Comparison of ENCODE assay signal across 9 mouse cellular contexts in genomic region chr5:25082542-25082941, GRCm38 (mm10). TPM values are rescaled to one million over a fixed set of nuclear protein-coding genes. Genes with fewer than 3 reads are reported as not detected.
DNase-seq lines count a peak whose midpoint lies in the region; ATAC-seq and TF ChIP-seq lines count a peak whose summit lies in the region.
"Had no signal": no experiment of that assay in that cellular context is flagged by ENCODE, and none has a peak within 500 bp of the region (broad histone marks: within the 10 kb centered on the region; RNA-seq: fewer than 3 reads in every experiment).

No protein-coding gene starts in this region.

- no peak overlapping the region for H3K4me2 ChIP-seq in heart, embryonic 16.5 days (ENCODE audit: low read depth, low read length)
- H3K4me2 ChIP-seq in hindbrain, postnatal 0 days (ENCODE audit: low read depth, low read length) = no peak overlapping the region
- H3K4me2 ChIP-seq: liver, embryonic 13.5 days had no signal

- intact Hi-C loops in heart, postnatal 25 days (cut with DNase I) = loop anchor here (2.0 kb wide), 1 partner anchor 72 kb away; no protein-coding TSS in a partner anchor

- no peak overlapping the region for H3ac ChIP-seq in C2C12 (ENCODE audit: control insufficient read depth, insufficient read length, low read depth)

- no peaks in the 10 kb centered on the region for H3K79me2 ChIP-seq in C2C12 (ENCODE audit: control insufficient read depth, insufficient read depth)

- DNase-seq in heart, postnatal 25 days (ENCODE audit: low spot score) = no peak
- peak; percentile 68 for DNase-seq in adrenal gland, postnatal 14 days
- peak; percentile 72 for DNase-seq in hindbrain, postnatal 0 days (ENCODE audit: low spot score)
- DNase-seq in spleen, postnatal 36 days (ENCODE audit: low spot score in 2 of 2) = no peak
- DNase-seq: liver, embryonic 13.5 days had no signal

- WGBS in heart, embryonic 16.5 days = 41% methylated on average over 2 of the region's 2 CpGs
- 51% methylated on average over 2 of the region's 2 CpGs for WGBS in hindbrain, postnatal 0 days

- H3K4me3 ChIP-seq in heart, embryonic 16.5 days (ENCODE audit: low read length) = no peak overlapping the region
- no peak overlapping the region for H3K4me3 ChIP-seq in C2C12 (ENCODE audit: insufficient read depth, poor library complexity, severe bottlenecking)
- H3K4me3 ChIP-seq in hindbrain, postnatal 0 days (ENCODE audit: low read length) = no peak overlapping the region
- H3K4me3 ChIP-seq: liver, embryonic 13.5 days had no signal

- H3K36me3 ChIP-seq in heart, embryonic 16.5 days (ENCODE audit: control insufficient read depth, insufficient read depth) = no peaks in the 10 kb centered on the region
- no peaks in the 10 kb centered on the region for H3K36me3 ChIP-seq in C2C12 (ENCODE audit: control insufficient read depth, insufficient read depth)
- no peaks in the 10 kb centered on the region for H3K36me3 ChIP-seq in hindbrain, postnatal 0 days (ENCODE audit: insufficient read depth, low read length)
- H3K36me3 ChIP-seq: liver, embryonic 13.5 days had no signal

- peaks cover 19% of the 10 kb centered on the region for H3K4me1 ChIP-seq in heart, embryonic 16.5 days (ENCODE audit: control insufficient read depth, insufficient read depth, low read length)
- H3K4me1 ChIP-seq in hindbrain, postnatal 0 days (ENCODE audit: insufficient read depth, low read length) = peaks cover 11% of the 10 kb centered on the region
- H3K4me1 ChIP-seq: liver, embryonic 13.5 days had no signal

- no peak overlapping the region for H3K9ac ChIP-seq in heart, embryonic 16.5 days (ENCODE audit: low read length)
- H3K9ac ChIP-seq in hindbrain, postnatal 0 days (replicated peaks; ENCODE audit: low read length) = no peak overlapping the region
- H3K9ac ChIP-seq: liver, embryonic 13.5 days had no signal

- H3K79me3 ChIP-seq in C2C12 (ENCODE audit: low read depth) = no peaks in the 10 kb centered on the region

- ATAC-seq in heart, embryonic 16.5 days (replicated peaks; ENCODE audit: extremely low read depth, insufficient read depth, low FRiP score) = peak; percentile 69
- ATAC-seq in hindbrain, postnatal 0 days = no peak; the same call in 1 of the 2 replicates
- peak; percentile 41 for ATAC-seq in megakaryocyte, adult 5-6 weeks (ENCODE audit: poor library complexity, severe bottlenecking)
- ATAC-seq in erythroblast, adult 5-6 weeks (replicated peaks; ENCODE audit: low FRiP score, poor library complexity, severe bottlenecking) = no peak

- no peaks in the 10 kb centered on the region for H3K9me3 ChIP-seq in heart, embryonic 16.5 days (replicated peaks; ENCODE audit: control insufficient read depth, low read length)
- H3K9me3 ChIP-seq in hindbrain, postnatal 0 days (ENCODE audit: low read length) = no peaks in the 10 kb centered on the region
- H3K9me3 ChIP-seq: liver, embryonic 13.5 days had no signal

- no peak overlapping the region for H3K27ac ChIP-seq in heart, embryonic 16.5 days (ENCODE audit: low read length)
- H3K27ac ChIP-seq in hindbrain, postnatal 0 days = no peak overlapping the region
- H3K27ac ChIP-seq: liver, embryonic 13.5 days had no signal

- TF ChIP-seq CTCF in C2C12 (IDR thresholded peaks at IDR 0.05; ENCODE audit: control insufficient read depth, insufficient read depth, insufficient read length) = peak; percentile 20
- peak; percentile 77 for TF ChIP-seq CTCF in hindbrain, postnatal 0 days (IDR thresholded peaks at IDR 0.05; ENCODE audit: low read depth)

- no peaks in the 10 kb centered on the region for H3K27me3 ChIP-seq in heart, embryonic 16.5 days (ENCODE audit: control insufficient read depth, insufficient read depth, low read length)
- no peaks in the 10 kb centered on the region for H3K27me3 ChIP-seq in C2C12 (ENCODE audit: control insufficient read depth, insufficient read depth, insufficient read length)
- H3K27me3 ChIP-seq in hindbrain, postnatal 0 days (ENCODE audit: insufficient read depth, low read length) = no peaks in the 10 kb centered on the region
- H3K27me3 ChIP-seq: liver, embryonic 13.5 days had no signal

TF ChIP-seq in C2C12, 6 proteins besides CTCF, POLR2A, EP300 and RAD21:
- TF ChIP-seq USF1 (IDR thresholded peaks at IDR 0.05; ENCODE audit: low read depth) = no peak
- no peak for TF ChIP-seq MYOG (IDR thresholded peaks at IDR 0.05; ENCODE audit: control insufficient read depth, extremely low read depth, insufficient read length)
- TF ChIP-seq FOSL1 (IDR thresholded peaks at IDR 0.05; ENCODE audit: insufficient read depth, low read length, poor library complexity, severe bottlenecking) = no peak
- no peak for TF ChIP-seq MYOD1 (IDR thresholded peaks at IDR 0.05; ENCODE audit: control insufficient read depth, insufficient read length, low read depth)
- no peak for TF ChIP-seq MAX (IDR thresholded peaks at IDR 0.05)
- TF ChIP-seq CEBPB (IDR thresholded peaks at IDR 0.05; ENCODE audit: low read depth) = no peak
TF ChIP-seq in C2C12: peak in this region for 0.

RNA-seq across cellular contexts. Expression of gene Prkag2, which starts 17.9 kb away (rescaled TPM):
- polyA plus RNA-seq in heart, embryonic 16.5 days (2015; fragmentation: Nextera tagmentation; extraction: Ambion mirVana) = 104 and 125 TPM in 2 replicates
- 10 to 100 TPM; 29.7 to 36.6 TPM for total RNA-seq in heart, postnatal 25 days (2021)
- polyA plus RNA-seq in C2C12 (2012; fragmentation: generic; extraction: Trizol) = 6.2 TPM
- 64.7 and 74.9 TPM in 2 replicates for total RNA-seq in adrenal gland, postnatal 14 days (2021)
- 31.4 and 38.3 TPM in 2 replicates for total RNA-seq in hindbrain, postnatal 0 days (2014; rRNA removed)
- 85.5 and 86.4 TPM in 2 replicates for polyA plus RNA-seq in hindbrain, postnatal 0 days (2015; fragmentation: Nextera tagmentation; extraction: Ambion mirVana)
- 37.2 and 46.0 TPM in 2 replicates for total RNA-seq in megakaryocyte, adult 5-6 weeks (2015)
- 45.6 and 48.1 TPM in 2 replicates for total RNA-seq in megakaryocyte, adult 5-6 weeks (2017)
- 8.5 and 10.0 TPM in 2 replicates for total RNA-seq in erythroblast, adult 5-6 weeks (2015; ENCODE audit: low replicate concordance)
- 2.0 and 2.8 TPM in 2 replicates for total RNA-seq in erythroblast, adult 5-6 weeks (2017; ENCODE audit: low replicate concordance)

Comparison
In these comparisons a context has a peak if more than half of its experiments do, and no peak if none do; other contexts are left out.
1. ATAC-seq: peak in heart, embryonic 16.5 days (single experiment) and megakaryocyte, adult 5-6 weeks (single experiment); none in hindbrain, postnatal 0 days (single experiment) and erythroblast, adult 5-6 weeks (single experiment).
2. DNase-seq: peak in adrenal gland, postnatal 14 days (single experiment) and hindbrain, postnatal 0 days (single experiment); none in heart, postnatal 25 days (single experiment) and spleen, postnatal 36 days (0 of 2).